Comparison of ENCODE assay signal across 17 mouse cellular contexts in genomic region chr17:80904061-80904460, GRCm38 (mm10). TPM values are rescaled to one million over a fixed set of nuclear protein-coding genes. Genes with fewer than 3 reads are reported as not detected.
A peak's percentile ranks its signal among the peaks of the same experiment; 100 is the strongest.
DNase-seq lines count a peak whose midpoint lies in the region; ATAC-seq and TF ChIP-seq lines count a peak whose summit lies in the region.
"Had no signal": no experiment of that assay in that cellular context is flagged by ENCODE, and none has a peak within 500 bp of the region (broad histone marks: within the 10 kb centered on the region; RNA-seq: fewer than 3 reads in every experiment).

No protein-coding gene starts in this region.

- no peak overlapping the region for H3K4me3 ChIP-seq in kidney, postnatal 0 days (replicated peaks; ENCODE audit: low read depth, low read length)
- H3K4me3 ChIP-seq in midbrain, embryonic 12.5 days: no peak overlapping the region
- H3K4me3 ChIP-seq in thymus, adult 2 months (ENCODE audit: control insufficient read depth, insufficient read depth, low read length): no peak overlapping the region
- H3K4me3 ChIP-seq: heart, embryonic 12.5 days; lung, embryonic 15.5 days had no signal

- H3K9me3 ChIP-seq in kidney, postnatal 0 days (replicated peaks; ENCODE audit: low read length): no peaks in the 10 kb centered on the region
- no peaks in the 10 kb centered on the region for H3K9me3 ChIP-seq in midbrain, embryonic 12.5 days
- H3K9me3 ChIP-seq: lung, embryonic 15.5 days had no signal

- ATAC-seq in kidney, postnatal 0 days (replicated peaks; ENCODE audit: low FRiP score, low read depth): peak; percentile 84; the same call in 1 of the 2 replicates
- ATAC-seq in midbrain, embryonic 12.5 days (ENCODE audit: low FRiP score, low read depth): 0 out of 2 replicates have a peak, but pooled peaks have one; percentile 41
- ATAC-seq: intestine, postnatal 0 days had no signal

- no peaks in the 10 kb centered on the region for H3K36me3 ChIP-seq in kidney, postnatal 0 days (ENCODE audit: insufficient read depth, low read length)
- no peaks in the 10 kb centered on the region for H3K36me3 ChIP-seq in midbrain, embryonic 12.5 days
- H3K36me3 ChIP-seq in thymus, adult 2 months (ENCODE audit: control insufficient read depth, insufficient read depth, low read length): no peaks in the 10 kb centered on the region
- H3K36me3 ChIP-seq: heart, embryonic 12.5 days; lung, embryonic 15.5 days had no signal

- WGBS in kidney, postnatal 0 days: 45% methylated on average over 5 of the region's 5 CpGs
- 61% methylated on average over 5 of the region's 5 CpGs for WGBS in midbrain, embryonic 12.5 days
- WGBS in thymus, adult 2 months: 91% methylated on average over 5 of the region's 5 CpGs

- no peak for TF ChIP-seq POLR2A in thymus, adult 2 months (IDR thresholded peaks at IDR 0.05; ENCODE audit: control insufficient read depth, extremely low read depth, insufficient read depth, low read length, poor library complexity)

- peak; percentile 57 to 71 for DNase-seq in cerebellum, postnatal 10 days
- DNase-seq in cerebellum, adult 18-20 months: no peak
- peak; percentile 60 for DNase-seq in kidney, postnatal 0 days (ENCODE audit: low spot score)
- no peak for DNase-seq in kidney, adult 9 months
- peak; percentile 13 for DNase-seq in retina, embryonic 14.5 days (ENCODE audit: low spot score)
- DNase-seq in thymus, adult 2 months: no peak
- no peak for DNase-seq in natural killer cell, adult 2 months (ENCODE audit: low spot score in 2 of 2)
- DNase-seq: cerebellum, adult 9-11 months; gastrocnemius, postnatal 36 days; heart, postnatal 36 days; thymus, adult 18-20 months had no signal

- peaks cover 10% of the 10 kb centered on the region; the same call in 1 of the 2 replicates for H3K4me1 ChIP-seq in kidney, postnatal 0 days (replicated peaks; ENCODE audit: insufficient read depth, low read length)
- H3K4me1 ChIP-seq in midbrain, embryonic 12.5 days: peaks cover 16% of the 10 kb centered on the region; the same call in 1 of the 2 replicates
- H3K4me1 ChIP-seq in thymus, adult 2 months (replicated peaks; ENCODE audit: control insufficient read depth, insufficient read depth, low read length): no peaks in the 10 kb centered on the region

- no peak for TF ChIP-seq CTCF in kidney, postnatal 0 days (IDR thresholded peaks at IDR 0.05; ENCODE audit: low read depth)
- TF ChIP-seq CTCF in thymus, adult 2 months (IDR thresholded peaks at IDR 0.05; ENCODE audit: borderline replicate concordance, control insufficient read depth, extremely low read depth, insufficient read depth, low read length, poor library complexity): no peak

- H3K4me2 ChIP-seq in kidney, postnatal 0 days (ENCODE audit: low read length): no peak overlapping the region
- H3K4me2 ChIP-seq in midbrain, embryonic 12.5 days (replicated peaks): no peak overlapping the region
- H3K4me2 ChIP-seq: heart, embryonic 12.5 days; liver, embryonic 11.5 days; lung, embryonic 15.5 days had no signal

- no peak overlapping the region for H3K9ac ChIP-seq in kidney, postnatal 0 days (ENCODE audit: low read depth, low read length)
- H3K9ac ChIP-seq in midbrain, embryonic 12.5 days (replicated peaks): no peak overlapping the region
- H3K9ac ChIP-seq: heart, embryonic 12.5 days; lung, embryonic 15.5 days had no signal

- no peak overlapping the region for H3K27ac ChIP-seq in kidney, postnatal 0 days
- H3K27ac ChIP-seq in midbrain, embryonic 12.5 days (replicated peaks): no peak overlapping the region
- no peak overlapping the region for H3K27ac ChIP-seq in thymus, adult 2 months (ENCODE audit: control insufficient read depth, insufficient read depth, low read length)
- H3K27ac ChIP-seq: lung, embryonic 15.5 days had no signal

- no peaks in the 10 kb centered on the region for H3K27me3 ChIP-seq in kidney, postnatal 0 days (ENCODE audit: insufficient read depth, low read length)
- H3K27me3 ChIP-seq in midbrain, embryonic 12.5 days: no peaks in the 10 kb centered on the region
- no peaks in the 10 kb centered on the region for H3K27me3 ChIP-seq in thymus, adult 2 months (ENCODE audit: control insufficient read depth, insufficient read depth, low read length)
- H3K27me3 ChIP-seq: CH12.LX; heart, embryonic 12.5 days; lung, embryonic 15.5 days had no signal

RNA-seq across cellular contexts. Expression of gene Tmem178, which starts 40.4 kb away (rescaled TPM):
- polyA plus RNA-seq in kidney, postnatal 0 days (2015; fragmentation: Nextera tagmentation; extraction: Ambion mirVana): 41.8 and 46.0 TPM in 2 replicates
- polyA plus RNA-seq in midbrain, embryonic 12.5 days (2016; fragmentation: Nextera tagmentation; extraction: Ambion mirVana): 23.4 and 23.5 TPM in 2 replicates
- polyA plus RNA-seq in thymus, adult 2 months (2012; rRNA removed): 0.09 and 0.23 TPM in 2 replicates

Comparison
In these comparisons a context has a peak if more than half of its experiments do, and no peak if none do; other contexts are left out.
1. DNase-seq: peak in cerebellum, postnatal 10 days (2 of 2), kidney, postnatal 0 days (single experiment) and retina, embryonic 14.5 days (single experiment); none in cerebellum, adult 18-20 months (0 of 2), kidney, adult 9 months (single experiment), thymus, adult 2 months (single experiment) and natural killer cell, adult 2 months (0 of 2).
2. RNA of gene Tmem178, which starts 40.4 kb away (polyA plus RNA-seq): 41.8 to 46.0 TPM in kidney, postnatal 0 days and 23.4 to 23.5 TPM in midbrain, embryonic 12.5 days; 0.09 to 0.23 TPM in thymus, adult 2 months; every median in the first group is over 10 times any median in the second.